Mouse (Mus musculus): Measurements from ENCODE around the gene Synj2.

Gene Synj2

DNA sequence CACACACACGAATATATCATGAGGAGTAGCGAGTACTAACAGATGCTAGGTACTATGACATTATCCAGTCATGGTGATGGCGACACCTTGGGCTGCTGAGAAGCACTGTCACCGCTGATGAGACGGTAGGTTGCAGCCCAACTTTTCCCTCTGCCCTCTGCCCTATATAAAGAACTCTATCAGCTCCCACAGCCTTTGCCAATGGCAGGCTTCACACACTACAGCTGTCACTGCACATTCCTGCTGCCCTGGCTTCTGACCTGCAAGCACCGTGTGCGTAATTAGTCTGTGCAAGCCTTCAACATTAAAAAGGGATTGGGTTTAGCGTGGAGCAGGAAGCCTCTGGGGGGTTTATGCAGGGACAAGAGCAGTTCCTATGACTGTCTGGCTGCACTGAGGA is 121.7 kb downstream of the Synj2 start:
- no peak for DNase-seq

DNA sequence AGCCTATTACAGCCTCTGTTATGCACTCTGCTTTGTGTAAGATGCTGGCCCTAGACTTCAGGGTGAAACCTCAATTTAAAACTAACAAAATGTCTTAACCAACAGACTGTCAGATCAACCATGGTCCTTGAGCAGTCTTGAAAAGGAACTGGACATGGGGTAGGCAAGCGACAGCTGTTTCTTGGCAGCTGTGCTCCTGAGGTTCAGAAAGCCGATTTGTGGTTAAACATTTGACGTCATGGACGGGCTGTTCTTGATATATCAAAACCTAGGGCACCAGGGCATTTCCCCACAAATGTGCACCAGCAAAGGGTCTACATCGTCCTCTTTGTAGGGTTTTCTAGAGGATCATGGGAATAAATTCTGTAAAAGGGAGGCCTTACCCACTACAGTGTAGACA is 122.5 kb downstream of the Synj2 start:
- no peak for DNase-seq

DNA sequence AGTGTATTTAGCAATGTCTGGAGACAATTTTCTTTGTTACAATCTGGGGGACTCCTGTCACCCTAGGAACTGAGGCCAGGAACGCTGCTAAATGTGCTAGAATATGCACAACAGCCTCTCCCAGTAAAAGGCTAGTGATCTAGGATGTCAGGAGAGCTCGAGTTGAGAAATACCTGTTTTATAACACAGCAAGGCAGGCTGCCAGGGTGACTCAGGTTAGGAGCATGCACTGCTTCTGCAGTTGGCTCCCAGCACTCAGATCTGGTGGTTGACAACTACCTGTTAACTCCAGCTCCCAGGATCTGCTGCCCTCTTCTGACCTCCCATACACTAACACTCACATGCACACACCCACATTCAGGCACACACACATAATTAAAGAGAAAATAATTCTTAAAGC is 124.9 kb downstream of the Synj2 start:
- DNase-seq = no peak

DNA sequence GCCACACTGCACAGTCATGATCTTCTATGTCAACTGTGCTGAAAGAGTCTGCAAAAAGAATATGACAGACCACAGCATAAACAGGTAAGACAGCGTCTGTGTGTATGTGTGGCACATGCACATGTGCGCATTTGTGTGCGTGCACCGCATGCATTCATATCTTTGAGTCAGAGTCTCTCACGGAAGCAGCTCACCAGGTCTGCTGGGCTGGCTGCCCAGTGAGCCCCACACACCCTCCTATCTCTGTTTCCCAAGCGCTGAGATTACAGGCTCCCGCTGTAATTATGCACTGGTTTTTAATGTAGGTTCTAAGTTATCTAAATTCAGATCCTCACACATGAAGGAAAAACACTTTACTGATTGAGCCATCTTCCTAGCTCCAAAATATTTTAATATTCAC is 126.5 kb downstream of the Synj2 start:
- DNase-seq = no peak

DNA sequence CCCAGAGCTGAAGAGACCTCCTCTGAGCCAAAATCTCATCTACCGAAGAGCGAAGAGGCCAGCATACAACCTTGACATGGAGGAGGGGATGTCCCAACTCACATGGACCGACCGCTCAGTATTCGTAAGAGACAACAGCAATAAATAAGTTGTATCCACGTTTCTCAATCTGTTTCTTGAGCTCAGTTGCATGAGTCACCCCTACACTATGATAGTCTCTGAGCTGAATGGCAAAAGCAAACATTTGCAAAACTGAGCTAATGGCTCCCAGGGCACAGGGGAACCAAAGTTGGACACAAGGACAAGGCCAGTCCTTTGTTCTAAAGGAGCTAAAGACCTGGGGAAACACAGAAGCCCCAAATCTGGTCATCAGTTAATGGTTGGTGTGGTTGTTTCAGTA is 128.8 kb downstream of the Synj2 start:
- DNase-seq = no peak

DNA sequence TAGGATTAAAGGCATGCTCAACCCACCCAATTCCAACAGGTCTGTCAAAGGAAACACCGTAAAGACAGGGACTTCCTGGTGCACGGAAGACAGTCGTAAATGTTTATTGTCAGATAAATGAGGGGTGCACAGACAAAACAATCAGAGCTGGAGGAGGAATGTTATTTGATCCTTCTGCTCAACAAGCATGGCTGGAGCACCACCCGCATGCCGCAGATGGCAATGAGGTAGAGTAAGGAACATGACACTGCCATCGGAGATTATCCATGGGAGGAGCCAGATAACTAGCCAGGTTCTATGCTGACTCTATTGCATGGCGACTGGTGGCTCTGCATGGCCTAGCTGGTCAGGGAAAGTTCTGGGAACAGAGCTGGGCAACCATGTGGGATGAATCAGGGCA is 132.3 kb downstream of the Synj2 start:
- no peak for DNase-seq

DNA sequence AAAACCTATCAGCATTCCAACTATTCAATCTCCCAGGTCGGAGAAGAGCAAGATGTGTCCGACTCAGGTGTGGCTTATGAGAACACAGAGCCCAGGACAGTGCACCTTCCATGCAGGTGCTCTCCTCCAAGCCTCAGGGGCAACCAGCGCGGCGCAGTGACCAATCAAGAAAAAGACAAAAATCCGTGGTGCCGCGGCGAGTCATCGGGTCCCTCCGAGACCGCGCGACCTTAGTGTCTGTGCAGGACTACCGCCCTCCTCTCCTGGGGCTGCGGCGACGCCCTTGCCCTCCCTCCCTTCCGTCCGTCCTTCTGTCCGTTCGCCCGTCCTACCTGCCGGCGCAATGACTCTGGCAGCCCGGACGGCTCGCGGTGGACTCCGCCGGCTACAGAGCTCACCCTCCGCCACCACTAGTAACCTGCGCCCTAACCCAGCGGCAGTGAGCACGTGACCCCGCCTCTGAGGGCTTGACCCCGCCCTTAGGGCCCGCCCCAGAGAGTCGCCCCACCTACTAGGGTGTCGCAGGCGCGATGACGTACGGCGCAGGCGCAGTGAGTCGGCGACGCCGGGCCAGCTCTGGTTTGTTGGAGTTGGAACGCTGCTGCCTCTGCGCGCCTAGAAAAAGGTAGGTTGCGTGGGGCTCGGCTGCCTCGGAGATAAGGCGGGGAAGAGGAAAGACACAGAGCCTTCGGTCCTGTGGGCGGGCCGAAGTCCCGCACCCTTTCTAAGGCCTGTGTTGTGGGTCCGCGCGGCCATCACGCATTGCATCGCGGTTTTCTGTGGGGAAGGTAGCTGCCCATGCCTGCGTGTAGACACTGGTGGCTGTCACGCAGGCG is 138.4 kb downstream of the Synj2 start, which contains the start of the genes Serac1 and Gtf2h5:
TSS of gene Serac1 (minus strand) at position 455 of the 836 bp plus-strand sequence.
TSS of gene Gtf2h5 (plus strand) at position 500 of the 836 bp plus-strand sequence.
- DNase-seq = peak; percentile 99

DNA sequence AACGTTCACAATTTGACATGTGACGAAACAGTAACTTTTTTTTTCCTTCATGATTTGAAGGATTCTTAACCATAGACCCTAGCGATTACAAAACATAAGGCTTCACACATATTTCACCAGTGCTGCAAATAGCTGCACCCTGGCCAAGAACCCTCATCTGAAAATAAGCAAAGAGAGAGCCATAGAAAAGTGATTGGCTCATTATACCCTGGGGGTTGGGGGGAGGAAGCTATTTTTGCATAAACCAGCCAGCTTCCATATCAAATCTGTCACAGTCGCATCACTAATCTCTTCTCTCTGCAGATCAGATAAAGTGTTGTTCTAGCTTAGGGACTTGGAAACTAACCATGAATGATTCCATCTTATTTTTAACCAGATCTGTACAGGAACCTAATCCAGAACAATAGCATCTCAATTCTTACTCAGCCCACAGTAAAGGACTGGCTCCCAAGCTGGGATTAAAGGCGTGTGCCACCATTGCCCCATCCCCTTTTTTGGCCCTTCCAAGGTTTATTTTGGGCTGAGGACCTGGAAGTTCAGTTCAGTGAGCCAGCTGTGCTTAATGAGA is 142.3 kb downstream of the Synj2 start:
- no peak for DNase-seq

DNA sequence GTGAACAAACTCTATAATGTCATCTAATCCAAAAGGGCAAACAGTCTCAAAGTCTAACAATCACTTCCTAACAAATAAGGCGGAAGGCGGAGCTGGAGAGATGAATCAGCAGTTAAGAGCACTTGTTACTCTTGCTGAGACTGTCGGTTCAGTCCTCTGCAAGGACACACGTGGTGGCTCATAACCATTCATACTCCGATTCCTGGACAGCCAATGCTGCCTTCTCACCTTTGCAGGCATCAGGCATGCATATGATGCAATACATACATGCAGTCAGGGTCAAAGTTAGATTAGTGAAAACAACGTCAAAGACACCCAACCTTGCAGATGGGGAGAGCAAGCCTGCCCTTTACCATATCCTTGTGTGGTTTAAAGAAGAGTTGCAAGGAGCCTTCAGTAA is 150.5 kb downstream of the Synj2 start:
- DNase-seq = no peak
